Mouse (Mus musculus) forebrain, embryonic 11.5 days (tissue): ENCODE measurements around the gene Arhgap24. TPM values are rescaled to one million over a fixed set of nuclear protein-coding genes. Genes with fewer than 3 reads are reported as not detected.

Source experiments
- ATAC-seq: fragments of 200-750 bp; cut with Nextera tagmentation; replicated peaks from 2 replicates; pipeline ENCODE4 v1.8.0; 2017; ENCODE audit warnings: moderate TSS enrichment; ENCODE audit not compliant: low FRiP score
- DNase-seq: peaks from one replicate; pipeline ENCODE4 v3.0.0-alpha.2; 2017; ENCODE audit warnings: low spot score
- H3K27ac ChIP-seq: fragments of 300-500 bp; sonication (generic); 2 replicates; pipeline ENCODE4 v1.5.1; 2014; ENCODE audit warnings: low read depth, low read length
- H3K27me3 ChIP-seq: fragments of 300-500 bp; sonication (generic); 2 replicates; pipeline ENCODE4 v1.6.1; 2014; ENCODE audit warnings: mild to moderate bottlenecking, low read length, mixed read lengths; ENCODE audit not compliant: control insufficient read depth, insufficient read depth
- H3K36me3 ChIP-seq: fragments of 300-500 bp; sonication (generic); 2 replicates; pipeline ENCODE4 v1.6.1; 2014; ENCODE audit warnings: mild to moderate bottlenecking, low read length, moderate library complexity, mixed read lengths; ENCODE audit not compliant: control insufficient read depth, insufficient read depth
- H3K4me1 ChIP-seq: fragments of 300-500 bp; sonication (generic); replicated peaks from 2 replicates; pipeline ENCODE4 v1.6.1; 2014; ENCODE audit warnings: low read length, mixed read lengths; ENCODE audit not compliant: control insufficient read depth, insufficient read depth
- H3K4me2 ChIP-seq: fragments of 300-500 bp; sonication (generic); 2 replicates; pipeline ENCODE4 v1.6.1; 2014; ENCODE audit warnings: low read depth, mild to moderate bottlenecking, low read length, moderate library complexity, mixed read lengths; ENCODE audit not compliant: severe bottlenecking
- H3K4me3 ChIP-seq: fragments of 300-500 bp; sonication (generic); 2 replicates; pipeline ENCODE4 v1.5.1; 2014; ENCODE audit warnings: low read depth, low read length
- H3K9ac ChIP-seq: fragments of 300-500 bp; sonication (generic); 2 replicates; pipeline ENCODE4 v1.6.1; 2014; ENCODE audit warnings: low read length
- H3K9me3 ChIP-seq: fragments of 300-500 bp; sonication (generic); 2 replicates; pipeline ENCODE4 v1.6.1; 2016; ENCODE audit warnings: low read length, mixed read lengths; ENCODE audit not compliant: control insufficient read depth
- WGBS: fragments of 180-500 bp; shearing (Covaris S2); extraction: QIAGEN DNeasy Blood & Tissue Kit; methylation state at CpG from one replicate; pipeline ENCODE4 v1.1.7; 2014; 5-methylcytosine and 5-hydroxymethylcytosine counted together
- polyA plus RNA-seq: library from polyadenylated mRNA; unstranded; fragments of >200 nt; fragmentation: Nextera tagmentation; extraction: Ambion mirVana; gene quantifications from 2 replicates; pipeline ENCODE4 v1.2.1, GENCODE M21; 2014

Arhgap24 gene
- polyA plus RNA-seq, 1 experiment from 2014 or later: 1.9 TPM

DNA sequence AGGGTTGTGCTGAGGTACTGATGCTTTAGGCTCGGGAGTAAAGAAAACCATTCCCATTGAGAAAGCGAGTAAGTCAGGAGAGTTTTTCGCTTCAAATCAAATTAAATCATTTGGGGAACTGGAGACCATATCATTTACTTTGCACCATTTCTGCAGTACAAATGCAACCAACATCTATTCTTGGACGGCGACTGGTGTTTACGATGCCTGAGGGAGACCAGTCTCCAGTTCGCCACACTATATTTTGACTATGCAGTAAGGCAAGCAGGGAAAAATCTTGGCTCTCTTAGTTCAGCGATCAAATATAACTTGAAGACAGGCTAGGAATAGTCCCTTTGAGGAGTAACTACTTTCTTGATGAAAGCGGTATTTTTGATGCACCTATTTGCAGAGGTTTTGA, 11.0 kb downstream of the Arhgap24 start:
- DNase-seq: no peak
- H3K4me3 ChIP-seq: no peak overlapping the region
- no peak for ATAC-seq
- no peaks in the 10 kb centered on the region for H3K9me3 ChIP-seq
- 92% methylated on average over 9 of the region's 9 CpGs for WGBS
- no peak overlapping the region for H3K27ac ChIP-seq
- H3K4me1 ChIP-seq: no peaks in the 10 kb centered on the region
- H3K27me3 ChIP-seq: no peaks in the 10 kb centered on the region
- H3K36me3 ChIP-seq: no peaks in the 10 kb centered on the region
- H3K4me2 ChIP-seq: no peak overlapping the region
- no peak overlapping the region for H3K9ac ChIP-seq

DNA sequence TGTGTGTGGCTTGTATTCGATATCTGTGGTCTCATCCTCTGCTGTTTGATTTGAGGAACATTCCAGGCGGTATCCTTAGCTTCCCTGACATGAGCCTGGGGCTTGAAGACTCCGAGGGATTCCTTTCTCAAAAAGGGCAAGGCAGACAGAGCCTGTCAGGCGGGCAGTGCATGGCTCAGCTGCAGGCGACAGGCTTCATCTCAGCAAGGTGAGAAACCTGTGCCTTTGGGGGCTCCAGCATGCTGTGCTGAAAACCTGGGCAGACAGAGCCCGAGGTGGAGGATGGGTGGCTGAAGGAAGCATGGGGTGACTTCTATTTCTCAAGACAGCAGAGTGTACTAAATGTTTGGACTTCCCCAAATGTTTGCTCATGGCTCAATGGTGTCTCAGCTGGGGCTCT, 13.6 kb downstream of the Arhgap24 start:
- no peak overlapping the region for H3K4me2 ChIP-seq
- H3K4me1 ChIP-seq: no peaks in the 10 kb centered on the region
- no peaks in the 10 kb centered on the region for H3K9me3 ChIP-seq
- no peak overlapping the region for H3K9ac ChIP-seq
- H3K36me3 ChIP-seq: no peaks in the 10 kb centered on the region
- H3K27ac ChIP-seq: no peak overlapping the region
- no peaks in the 10 kb centered on the region for H3K27me3 ChIP-seq
- WGBS: 59% methylated on average over 6 of the region's 6 CpGs
- DNase-seq (no peak), ATAC-seq (no peak)
- no peak overlapping the region for H3K4me3 ChIP-seq

DNA sequence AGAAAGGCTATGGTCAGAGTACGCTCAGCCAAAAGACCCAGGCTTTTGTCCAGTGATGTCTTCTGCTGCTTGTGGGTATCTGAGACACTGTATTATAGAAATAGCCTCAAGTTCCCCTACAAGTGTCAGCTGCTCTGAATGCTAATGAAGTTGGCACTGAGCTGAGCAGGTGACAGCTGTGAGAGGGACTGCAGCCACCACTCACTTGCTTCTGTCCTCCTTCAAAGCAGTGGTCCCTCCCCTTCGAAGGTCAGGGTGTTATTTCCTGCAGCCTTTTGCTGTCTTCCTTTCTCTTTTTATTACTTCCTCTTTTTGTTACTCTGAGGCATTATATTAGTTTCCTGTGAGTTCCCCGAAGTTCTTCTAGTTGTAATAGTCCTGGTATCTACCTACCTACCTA, 16.0 kb downstream of the Arhgap24 start:
- H3K36me3 ChIP-seq: no peaks in the 10 kb centered on the region
- no peak for ATAC-seq
- no peak for DNase-seq
- no peaks in the 10 kb centered on the region for H3K4me1 ChIP-seq
- no peaks in the 10 kb centered on the region for H3K27me3 ChIP-seq
- no peaks in the 10 kb centered on the region for H3K9me3 ChIP-seq
- H3K9ac ChIP-seq: no peak overlapping the region
- 81% methylated on average over 3 of the region's 3 CpGs for WGBS
- H3K27ac ChIP-seq: no peak overlapping the region
- no peak overlapping the region for H3K4me2 ChIP-seq
- no peak overlapping the region for H3K4me3 ChIP-seq

DNA sequence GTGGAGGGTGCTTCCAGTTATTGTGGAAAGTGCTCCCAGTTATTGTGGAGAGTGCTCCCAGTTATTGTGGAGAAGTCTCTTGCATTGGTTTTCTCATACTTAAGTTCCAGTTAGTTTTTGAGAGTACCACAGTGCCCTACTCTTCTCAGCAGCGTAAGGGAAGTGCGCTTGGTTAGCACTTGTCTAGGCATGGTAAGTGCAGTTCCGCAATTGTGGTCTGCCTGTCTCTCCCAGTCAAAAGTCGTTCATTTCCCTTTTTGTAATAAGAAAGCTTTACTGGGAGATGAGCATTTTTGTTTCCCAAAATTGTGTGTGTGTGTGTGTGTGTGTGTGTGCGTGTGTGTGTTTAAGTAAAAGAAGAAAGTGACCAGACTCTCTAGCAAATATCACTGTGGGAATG, 17.6 kb downstream of the Arhgap24 start:
- no peak overlapping the region for H3K27ac ChIP-seq
- no peaks in the 10 kb centered on the region for H3K4me1 ChIP-seq
- WGBS: 91% methylated on average over 5 of the region's 5 CpGs
- H3K4me3 ChIP-seq: no peak overlapping the region
- H3K27me3 ChIP-seq: no peaks in the 10 kb centered on the region
- H3K9ac ChIP-seq: no peak overlapping the region
- DNase-seq (no peak), ATAC-seq (no peak)
- no peaks in the 10 kb centered on the region for H3K36me3 ChIP-seq
- H3K9me3 ChIP-seq: no peaks in the 10 kb centered on the region
- H3K4me2 ChIP-seq: no peak overlapping the region

DNA sequence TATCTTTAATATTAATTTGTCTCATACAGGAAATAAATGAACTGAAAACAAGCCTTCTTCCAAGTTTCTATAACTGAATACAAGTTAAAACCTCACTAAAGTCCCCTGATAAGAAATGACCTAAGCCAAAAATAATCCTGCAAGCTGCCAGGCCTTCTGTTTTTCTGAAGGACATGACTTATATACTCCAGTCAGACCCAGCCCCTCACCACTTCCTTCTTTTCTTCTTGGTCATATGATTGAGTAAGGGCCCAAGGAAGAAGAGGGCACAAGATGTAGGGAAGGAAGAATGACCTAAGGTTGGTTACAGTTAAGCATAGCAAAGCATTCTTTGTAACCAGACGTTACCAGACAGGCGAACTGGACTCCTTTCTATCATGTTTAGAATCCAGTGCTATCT, 21.1 kb downstream of the Arhgap24 start:
- no peaks in the 10 kb centered on the region for H3K27me3 ChIP-seq
- H3K4me1 ChIP-seq: no peaks in the 10 kb centered on the region
- DNase-seq (no peak), ATAC-seq (no peak)
- H3K9ac ChIP-seq: no peak overlapping the region
- 76% methylated on average over 2 of the region's 2 CpGs for whole genome bisulfite sequencing
- no peaks in the 10 kb centered on the region for H3K36me3 ChIP-seq
- H3K9me3 ChIP-seq: no peaks in the 10 kb centered on the region
- H3K27ac ChIP-seq: no peak overlapping the region
- H3K4me3 ChIP-seq: no peak overlapping the region
- no peak overlapping the region for H3K4me2 ChIP-seq

DNA sequence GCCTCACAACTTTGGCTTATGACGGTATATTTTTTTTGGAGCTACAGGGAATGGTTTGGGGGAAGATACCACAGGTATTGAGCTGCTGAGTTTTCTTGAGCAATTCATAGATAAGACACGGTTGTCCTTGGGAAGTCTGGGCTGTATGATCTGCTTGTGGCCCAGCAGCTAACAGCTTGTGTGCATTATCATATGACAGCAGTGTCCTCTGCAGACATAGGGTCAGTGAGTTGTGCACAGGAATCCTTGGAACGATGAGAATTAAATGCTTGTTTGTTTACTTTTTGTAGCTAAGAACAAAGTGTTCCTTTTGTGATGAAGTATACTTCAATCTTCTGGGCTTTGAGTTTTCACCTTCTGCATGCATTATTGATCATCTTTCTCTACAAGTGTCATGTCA, 21.9 kb downstream of the Arhgap24 start:
- DNase-seq (no peak), ATAC-seq (no peak)
- WGBS: 90% methylated on average over 3 of the region's 3 CpGs

DNA sequence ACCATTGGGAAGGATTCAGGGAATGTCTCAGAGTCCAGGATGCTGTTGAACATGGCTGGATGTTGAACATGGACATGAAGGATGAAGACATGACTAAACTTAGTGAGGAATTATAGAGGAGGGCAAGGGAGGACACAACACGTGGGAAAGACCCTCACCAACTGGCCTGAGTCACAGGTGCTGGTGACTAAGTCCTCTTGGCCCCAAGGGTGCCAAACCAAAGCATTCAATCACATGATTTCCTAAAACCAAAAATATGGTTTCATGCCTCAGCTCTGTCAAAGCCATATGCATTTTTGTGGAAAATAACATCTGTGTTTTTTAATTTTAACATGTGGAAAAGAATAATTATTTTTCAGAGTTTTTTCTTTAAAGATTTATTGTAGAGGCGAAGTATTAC, 22.7 kb downstream of the Arhgap24 start:
- DNase-seq (no peak), ATAC-seq (no peak)
- no peak overlapping the region for H3K27ac ChIP-seq
- H3K36me3 ChIP-seq: no peaks in the 10 kb centered on the region
- H3K4me1 ChIP-seq: no peaks in the 10 kb centered on the region
- H3K27me3 ChIP-seq: no peaks in the 10 kb centered on the region
- WGBS: 84% methylated on average over 2 of the region's 2 CpGs
- H3K9ac ChIP-seq: no peak overlapping the region
- H3K4me2 ChIP-seq: no peak overlapping the region
- H3K9me3 ChIP-seq: no peaks in the 10 kb centered on the region
- no peak overlapping the region for H3K4me3 ChIP-seq

More for the DNA sequence above, 21.9 kb downstream of the Arhgap24 start:
- Histone ChIP-seq H3K4me3 (no peak overlapping the region), H3K27me3 (no peaks in the 10 kb centered on the region), H3K27ac (no peak overlapping the region), H3K4me1 (no peaks in the 10 kb centered on the region), H3K9me3 (no peaks in the 10 kb centered on the region), H3K36me3 (no peaks in the 10 kb centered on the region), H3K4me2 (no peak overlapping the region), H3K9ac (no peak overlapping the region)

DNA sequence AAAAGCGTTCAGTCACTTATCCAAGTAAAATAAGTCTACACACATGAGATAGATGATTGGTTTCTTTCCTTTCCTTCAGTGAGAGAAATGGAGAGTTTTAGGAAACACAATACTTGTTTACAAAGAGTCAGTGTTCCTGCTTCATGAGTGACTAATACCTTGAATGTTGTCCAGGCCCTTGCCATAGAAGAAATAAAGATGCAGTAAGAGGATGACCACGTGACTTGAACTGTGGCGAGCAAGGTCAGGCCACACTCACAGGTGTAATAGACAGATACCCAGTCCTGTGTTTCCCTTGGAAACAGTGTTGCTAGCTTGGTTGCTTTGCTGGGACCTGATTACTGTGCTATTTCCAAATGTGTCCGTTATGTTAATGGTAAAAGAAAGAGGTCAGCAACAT, 23.4 kb downstream of the Arhgap24 start:
- DNase-seq (no peak), ATAC-seq (no peak)
- 90% methylated on average over 4 of the region's 4 CpGs for WGBS
- no peak overlapping the region for H3K27ac ChIP-seq
- no peak overlapping the region for H3K9ac ChIP-seq
- H3K4me1 ChIP-seq: no peaks in the 10 kb centered on the region
- no peak overlapping the region for H3K4me3 ChIP-seq
- no peak overlapping the region for H3K4me2 ChIP-seq
- H3K9me3 ChIP-seq: no peaks in the 10 kb centered on the region
- no peaks in the 10 kb centered on the region for H3K27me3 ChIP-seq
- H3K36me3 ChIP-seq: no peaks in the 10 kb centered on the region

DNA sequence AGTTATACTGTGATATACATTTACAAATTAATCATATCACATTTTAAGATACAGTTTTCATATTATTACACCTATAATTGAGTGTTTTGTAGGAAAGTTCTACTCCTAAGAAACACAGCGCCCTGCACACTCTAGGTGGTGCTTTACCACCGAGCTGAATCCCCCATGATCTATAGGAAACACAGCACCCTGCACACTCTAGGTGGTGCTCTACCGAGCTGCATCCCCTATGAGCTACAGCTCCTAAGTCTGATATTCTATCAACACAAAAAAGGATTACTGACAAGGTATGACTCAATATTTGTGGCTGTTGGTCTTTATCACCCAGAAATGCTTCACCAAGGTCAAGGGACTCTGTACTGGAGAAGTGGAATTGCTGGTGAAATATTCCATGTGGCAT, 27.0 kb downstream of the Arhgap24 start:
- Histone ChIP-seq H3K4me3 (no peak overlapping the region), H3K27me3 (no peaks in the 10 kb centered on the region), H3K36me3 (no peaks in the 10 kb centered on the region), H3K9ac (no peak overlapping the region), H3K27ac (no peak overlapping the region), H3K4me1 (no peaks in the 10 kb centered on the region), H3K9me3 (no peaks in the 10 kb centered on the region), H3K4me2 (no peak overlapping the region)
- WGBS: 69% methylated on average over 3 of the region's 3 CpGs
- ATAC-seq (no peak), DNase-seq (no peak)
